Mouse (Mus musculus): Measurements from ENCODE around the gene Cd83. TPM values are rescaled to one million over a fixed set of nuclear protein-coding genes. Genes with fewer than 3 reads are reported as not detected.

Cd83 gene
- polyA plus RNA-seq, 1 experiment from 2014 or later: 14.3 TPM

DNA sequence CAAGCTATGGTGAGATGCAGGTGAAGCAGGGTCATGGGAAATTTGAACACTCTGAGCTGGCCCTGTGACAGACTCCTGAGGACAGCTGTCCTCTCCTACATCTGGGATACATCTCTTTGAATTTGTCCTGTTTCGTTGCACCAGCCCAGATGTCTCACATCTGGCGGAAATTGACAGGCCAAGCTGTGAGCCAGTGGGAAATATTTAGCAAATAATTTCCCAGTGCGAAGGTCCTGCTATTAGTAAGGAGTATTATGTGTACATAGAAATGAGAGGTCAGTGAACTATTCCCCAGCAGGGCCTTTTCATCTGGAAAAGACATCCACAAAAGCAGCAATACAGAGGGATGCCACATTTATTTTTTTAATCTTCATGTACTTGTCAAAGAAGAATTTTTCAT, 17.4 kb downstream of the Cd83 start:
- Histone ChIP-seq H3K36me3 (ENCODE audit: insufficient read depth) (no peaks in the 10 kb centered on the region; the same call in 1 of the 2 replicates), H3K4me1 (ENCODE audit: insufficient read depth) (no peaks in the 10 kb centered on the region), H3K4me2 (no peak overlapping the region), H3K9ac (no peak overlapping the region), H3K27me3 (ENCODE audit: insufficient read depth, low read length) (no peaks in the 10 kb centered on the region), H3K4me3 (ENCODE audit: low read depth, low read length) (no peak overlapping the region), H3K9me3 (ENCODE audit: low read depth, low read length) (no peaks in the 10 kb centered on the region), H3K27ac (ENCODE audit: low read depth) (no peak overlapping the region)
- no peak for TF ChIP-seq CTCF (IDR thresholded peaks at IDR 0.05; ENCODE audit: low read depth)
- peak; percentile 43 for DNase-seq
- WGBS: 58% methylated on average over 3 of the region's 3 CpGs
- no peak for ATAC-seq (ENCODE audit: insufficient read depth)

DNA sequence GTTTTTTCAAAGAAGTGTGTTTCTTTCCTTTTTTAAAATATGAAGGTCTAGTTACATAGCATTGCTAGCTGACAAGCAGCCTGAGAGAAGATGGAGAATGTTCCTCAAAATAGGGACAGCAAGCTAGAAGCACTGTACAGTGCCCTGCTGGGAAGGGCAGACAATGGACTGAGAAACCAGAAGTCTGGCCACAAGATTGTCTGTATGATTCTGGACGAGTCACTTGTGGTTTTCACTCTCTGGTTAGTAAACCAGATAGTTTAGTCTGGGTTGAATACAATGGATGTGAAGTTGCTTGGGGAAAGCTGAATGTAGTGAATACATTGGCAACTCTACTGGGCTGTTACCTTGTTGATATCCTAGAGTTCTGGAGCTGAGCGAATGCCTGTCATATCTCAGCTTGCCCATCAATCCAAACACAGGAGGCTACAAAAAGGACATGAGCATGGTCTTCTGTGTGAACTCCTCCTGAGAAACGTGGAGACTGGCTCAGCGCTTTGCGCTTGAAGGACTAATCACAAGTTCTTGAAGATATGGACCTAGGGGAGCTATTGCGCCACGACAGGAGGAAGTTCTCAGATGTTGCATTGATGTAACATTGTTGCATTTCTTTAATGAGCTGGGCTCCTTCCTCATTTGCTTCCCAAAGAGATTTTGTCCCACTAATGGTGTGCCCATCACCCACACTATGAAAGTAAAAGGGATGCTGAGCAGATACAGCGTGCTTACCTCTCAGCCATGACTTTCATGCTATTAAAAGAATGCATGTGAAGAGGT, 18.0 kb downstream of the Cd83 start:
- WGBS: 81% methylated on average over 8 of the region's 8 CpGs
- Histone ChIP-seq H3K4me1 (ENCODE audit: insufficient read depth) (peaks cover 4% of the 10 kb centered on the region; the same call in 1 of the 2 replicates), H3K27me3 (ENCODE audit: insufficient read depth, low read length) (no peaks in the 10 kb centered on the region), H3K27ac (ENCODE audit: low read depth) (no peak overlapping the region), H3K4me3 (ENCODE audit: low read depth, low read length) (no peak overlapping the region), H3K9ac (no peak overlapping the region), H3K9me3 (ENCODE audit: low read depth, low read length) (no peaks in the 10 kb centered on the region), H3K4me2 (no peak overlapping the region), H3K36me3 (ENCODE audit: insufficient read depth) (no peaks in the 10 kb centered on the region; the same call in 1 of the 2 replicates)
- DNase-seq: no peak
- ATAC-seq (ENCODE audit: insufficient read depth): no peak
- no peak for TF ChIP-seq CTCF (IDR thresholded peaks at IDR 0.05; ENCODE audit: low read depth)

DNA sequence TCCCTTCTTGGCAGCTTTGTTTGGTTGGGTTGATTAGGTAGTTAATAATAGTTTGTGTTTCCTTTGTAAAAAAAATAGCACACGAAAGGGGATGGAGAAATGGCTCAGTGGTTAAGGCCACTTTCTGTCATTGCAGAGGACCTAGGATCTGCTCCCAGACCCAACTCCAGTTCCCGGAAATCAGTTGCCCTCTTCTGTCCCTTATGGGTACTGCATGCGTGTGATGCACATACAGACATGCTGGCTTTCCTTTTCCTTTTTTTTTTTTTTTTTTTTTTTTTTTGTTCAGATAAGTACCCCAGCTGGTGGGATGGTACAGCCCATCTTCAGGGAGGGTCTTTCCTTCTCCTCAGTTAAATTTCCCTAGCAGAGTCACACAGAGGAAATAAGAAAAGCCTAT, 20.1 kb downstream of the Cd83 start:
- peaks cover 4% of the 10 kb centered on the region; the same call in 1 of the 2 replicates for H3K4me1 ChIP-seq (ENCODE audit: insufficient read depth)
- WGBS: 92% methylated on average over 3 of the region's 3 CpGs
- no peak overlapping the region for H3K4me2 ChIP-seq
- H3K9ac ChIP-seq: no peak overlapping the region
- no peaks in the 10 kb centered on the region; the same call in 1 of the 2 replicates for H3K36me3 ChIP-seq (ENCODE audit: insufficient read depth)
- no peaks in the 10 kb centered on the region for H3K27me3 ChIP-seq (ENCODE audit: insufficient read depth, low read length)
- H3K9me3 ChIP-seq (ENCODE audit: low read depth, low read length): no peaks in the 10 kb centered on the region
- peak; percentile 46 for TF ChIP-seq CTCF (IDR thresholded peaks at IDR 0.05; ENCODE audit: low read depth)
- H3K27ac ChIP-seq (ENCODE audit: low read depth): no peak overlapping the region
- ATAC-seq (ENCODE audit: insufficient read depth): no peak
- DNase-seq: peak; percentile 30
- no peak overlapping the region for H3K4me3 ChIP-seq (ENCODE audit: low read depth, low read length)

DNA sequence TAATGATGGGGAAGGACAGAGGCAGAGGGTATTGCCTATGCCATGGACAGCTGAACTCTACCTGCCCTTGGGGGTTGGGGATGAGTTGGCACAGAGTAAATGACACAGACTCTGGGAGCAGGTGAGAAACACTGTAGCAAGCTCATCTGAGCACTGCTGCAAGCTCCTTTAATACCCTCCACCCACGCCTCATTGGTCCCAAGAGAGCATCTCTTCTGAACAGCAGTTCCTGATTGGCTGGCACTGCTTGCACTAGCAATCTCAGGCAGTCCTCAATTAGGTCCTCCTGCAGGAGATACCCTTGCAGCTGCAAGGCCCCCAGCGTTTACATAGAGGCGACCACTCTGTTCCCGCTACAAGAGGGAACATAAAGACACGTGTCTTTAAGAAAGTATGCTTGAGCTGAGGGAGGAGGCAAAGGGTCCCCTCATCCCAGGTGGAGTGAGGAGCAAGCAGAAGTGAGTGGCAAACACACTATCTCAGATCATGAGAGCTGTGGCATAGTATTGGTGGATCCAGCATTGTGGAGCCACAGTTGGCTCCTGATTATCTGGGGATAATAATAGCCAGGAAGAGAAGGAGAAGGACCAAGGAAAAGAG, 20.7 kb downstream of the Cd83 start:
- TF ChIP-seq CTCF (IDR thresholded peaks at IDR 0.05; ENCODE audit: low read depth): no peak

DNA sequence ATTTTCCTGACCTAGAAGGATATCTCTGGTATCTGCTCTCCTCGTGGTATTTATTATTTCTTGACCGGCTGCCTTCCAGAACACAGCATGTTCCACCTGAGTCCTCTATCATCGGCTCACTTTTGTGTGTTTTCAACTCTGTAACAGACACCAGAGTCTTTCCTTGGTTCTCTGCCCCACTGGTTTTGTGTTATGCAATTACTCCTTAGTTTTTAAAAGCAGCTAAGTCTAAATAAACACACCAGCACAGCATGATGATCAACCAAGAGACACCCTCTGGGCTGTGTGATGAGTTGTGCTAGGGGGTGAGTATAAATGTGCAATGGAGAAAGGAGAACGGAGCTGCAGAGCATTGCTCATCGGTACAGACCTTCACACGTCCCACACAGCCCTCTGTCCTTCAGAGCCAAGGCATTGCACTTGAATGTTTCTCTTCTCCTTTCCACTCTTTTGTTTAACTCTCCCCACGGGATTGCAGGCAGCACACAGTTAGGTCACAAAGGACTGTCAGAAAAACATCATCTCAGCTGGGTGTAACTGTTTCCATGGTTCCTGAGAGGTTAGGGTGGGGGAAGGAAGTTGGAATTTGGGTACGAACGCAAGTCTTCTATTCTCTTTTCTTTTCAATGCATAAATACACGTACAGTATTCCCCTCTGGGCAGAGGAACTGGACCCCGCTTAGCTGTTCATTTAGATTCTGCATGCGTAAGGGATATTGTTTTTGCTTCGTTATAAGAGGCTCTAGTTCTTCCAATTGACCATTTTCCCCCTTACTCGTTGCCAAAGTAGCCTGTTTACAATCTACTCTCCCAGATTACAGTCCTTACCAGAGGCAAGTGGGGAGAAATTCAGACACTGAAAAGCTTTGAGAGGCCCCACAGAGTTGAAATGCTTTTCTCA, 22.0 kb downstream of the Cd83 start:
- H3K4me2 ChIP-seq: no peak overlapping the region
- H3K27me3 ChIP-seq (ENCODE audit: insufficient read depth, low read length): no peaks in the 10 kb centered on the region
- WGBS: 61% methylated on average over 14 of the region's 14 CpGs
- peaks cover 4% of the 10 kb centered on the region; the same call in 1 of the 2 replicates for H3K4me1 ChIP-seq (ENCODE audit: insufficient read depth)
- H3K27ac ChIP-seq (ENCODE audit: low read depth): no peak overlapping the region
- H3K9ac ChIP-seq: no peak overlapping the region
- ATAC-seq (ENCODE audit: insufficient read depth): no peak
- DNase-seq: no peak
- no peaks in the 10 kb centered on the region; the same call in 1 of the 2 replicates for H3K36me3 ChIP-seq (ENCODE audit: insufficient read depth)
- no peaks in the 10 kb centered on the region for H3K9me3 ChIP-seq (ENCODE audit: low read depth, low read length)
- H3K4me3 ChIP-seq (ENCODE audit: low read depth, low read length): no peak overlapping the region
- no peak for TF ChIP-seq CTCF (IDR thresholded peaks at IDR 0.05; ENCODE audit: low read depth)

More for the DNA sequence above, 20.7 kb downstream of the Cd83 start:
- WGBS: 81% methylated on average over 5 of the region's 5 CpGs
- H3K36me3 ChIP-seq (ENCODE audit: insufficient read depth): no peaks in the 10 kb centered on the region; the same call in 1 of the 2 replicates
- H3K27me3 ChIP-seq (ENCODE audit: insufficient read depth, low read length): no peaks in the 10 kb centered on the region
- no peak overlapping the region for H3K4me3 ChIP-seq (ENCODE audit: low read depth, low read length)
- no peak for ATAC-seq (ENCODE audit: insufficient read depth)
- H3K9ac ChIP-seq: no peak overlapping the region
- H3K4me1 ChIP-seq (ENCODE audit: insufficient read depth): peaks cover 4% of the 10 kb centered on the region; the same call in 1 of the 2 replicates
- H3K9me3 ChIP-seq (ENCODE audit: low read depth, low read length): no peaks in the 10 kb centered on the region
- no peak overlapping the region for H3K27ac ChIP-seq (ENCODE audit: low read depth)
- H3K4me2 ChIP-seq: no peak overlapping the region
- no peak for DNase-seq

DNA sequence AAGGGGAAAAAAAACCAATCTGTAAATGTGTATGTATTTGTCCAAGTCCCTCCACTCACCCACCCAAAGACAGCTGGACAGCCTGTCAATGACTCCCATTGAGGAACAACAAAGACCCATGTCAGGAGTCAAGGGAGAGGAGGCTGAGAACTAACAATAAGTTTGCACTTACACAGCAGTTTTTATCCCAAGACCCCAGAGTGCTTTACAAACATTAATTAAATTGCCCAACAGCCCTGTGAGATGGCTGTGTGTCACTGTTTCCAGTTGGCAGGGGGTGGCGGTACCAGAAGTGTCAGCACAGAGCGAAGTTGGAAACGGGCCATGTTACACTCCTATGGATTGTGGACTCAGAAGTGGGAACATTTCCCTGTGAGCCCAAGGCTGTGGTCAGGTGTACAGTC, 22.7 kb downstream of the Cd83 start:
- WGBS: 48% methylated on average over 3 of the region's 3 CpGs
- peaks cover 4% of the 10 kb centered on the region; the same call in 1 of the 2 replicates for H3K4me1 ChIP-seq (ENCODE audit: insufficient read depth)
- H3K4me3 ChIP-seq (ENCODE audit: low read depth, low read length): no peak overlapping the region
- ATAC-seq (ENCODE audit: insufficient read depth) (no peak), DNase-seq (peak; percentile 62)
- H3K9me3 ChIP-seq (ENCODE audit: low read depth, low read length): no peaks in the 10 kb centered on the region
- no peak overlapping the region for H3K9ac ChIP-seq
- H3K4me2 ChIP-seq: no peak overlapping the region
- no peak overlapping the region for H3K27ac ChIP-seq (ENCODE audit: low read depth)
- H3K36me3 ChIP-seq (ENCODE audit: insufficient read depth): no peaks in the 10 kb centered on the region; the same call in 1 of the 2 replicates
- H3K27me3 ChIP-seq (ENCODE audit: insufficient read depth, low read length): no peaks in the 10 kb centered on the region
- TF ChIP-seq CTCF (IDR thresholded peaks at IDR 0.05; ENCODE audit: low read depth): no peak

Measured in lung, embryonic 14.5 days (tissue).